Mouse (Mus musculus) urinary bladder, postnatal 14 days (tissue): ENCODE data around the gene Pramef17.
"Not testable (repeated sequence)": the region's sequence is repeated elsewhere in the genome, so short reads cannot be mapped to it uniquely, and the experiment has no call there.

ENCODE experiments used
- DNase-seq: peaks from one replicate; pipeline ENCODE4 v3.0.0; 2021; ENCODE audit warnings: low spot score

Gene Pramef17

GRCm38 (mm10) chr4:143994269-143994668 is at the start of gene Pramef17:
TSS of gene Pramef17 (minus strand) at chr4:143994369.
- not testable (repeated sequence) for DNase-seq

GRCm38 (mm10) chr4:143988126-143988525 is 6.0 kb downstream of the Pramef17 start:
- peak; percentile 64 for DNase-seq

GRCm38 (mm10) chr4:143987475-143987941 is 6.7 kb downstream of the Pramef17 start:
- DNase-seq: peak; percentile 26

GRCm38 (mm10) chr4:143985733-143986132 is 8.4 kb downstream of the Pramef17 start:
- peak; percentile 10 for DNase-seq

GRCm38 (mm10) chr4:143985165-143985564 is 9.0 kb downstream of the Pramef17 start:
- DNase-seq: peak; percentile 3

DNA sequence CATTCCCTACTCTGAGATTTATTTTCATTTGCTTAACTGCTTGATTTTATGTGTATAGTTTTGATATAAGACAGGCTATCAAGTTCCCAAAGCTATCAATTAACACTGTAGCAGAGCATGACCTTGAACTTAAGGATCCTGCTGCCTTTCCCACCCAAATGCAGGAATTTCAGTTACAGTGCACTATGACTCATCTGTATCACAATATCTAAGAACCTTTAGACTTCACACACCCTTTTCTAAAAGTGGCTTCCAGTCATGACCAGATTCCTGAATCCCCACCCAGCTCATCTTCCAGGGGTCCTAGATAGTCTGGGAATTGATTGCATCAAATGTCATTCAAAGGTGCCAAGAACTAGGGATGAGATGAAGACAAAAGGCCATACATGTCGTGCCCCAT is 10.7 kb downstream of the Pramef17 start:
- DNase-seq: not testable (repeated sequence)

- not testable (repeated sequence) for DNase-seq
These were observed 27.3 kb downstream of the Pramef17 start, which contains the start of gene Gm13101 for GRCm38 (mm10) chr4:143966850-143967249. TSS of gene Gm13101 (minus strand) at chr4:143966950.

- not testable (repeated sequence) for DNase-seq
These were observed 43.3 kb downstream of the Pramef17 start, which contains the start of gene Pramef25 for GRCm38 (mm10) chr4:143950916-143951315. TSS of gene Pramef25 (minus strand) at chr4:143951016.
